Mouse (Mus musculus): Measurements from ENCODE around the gene D11Wsu47e. TPM values are rescaled to one million over a fixed set of nuclear protein-coding genes. Genes with fewer than 3 reads are reported as not detected.

D11Wsu47e gene
- polyA plus RNA-seq, 1 experiment from 2014 or later: 8.7 TPM

GRCm38 (mm10) chr11:113648690-113649352 is 35.4 kb upstream of the D11Wsu47e start, which contains the start of gene Cog1:
TSS of gene Cog1 (plus strand) at chr11:113649169.
- TF ChIP-seq CTCF (IDR thresholded peaks at IDR 0.05; ENCODE audit: low read depth) (no peak), EP300 (optimal IDR thresholded peaks at IDR 0.05) (no peak)
- peak within 1 kb of the TSS; percentile 89 for H3K27ac ChIP-seq (replicated peaks)
- no peaks in the 10 kb centered on the region for H3K27me3 ChIP-seq (ENCODE audit: control insufficient read depth, insufficient read depth, low read length)
- DNase-seq (ENCODE audit: low spot score): no peak
- peak within 1 kb of the TSS; percentile 98 for H3K9ac ChIP-seq (ENCODE audit: low read length)
- H3K9me3 ChIP-seq (ENCODE audit: control insufficient read depth, low read length): no peaks in the 10 kb centered on the region
- peak within 1 kb of the TSS; percentile 74 for H3K4me2 ChIP-seq (replicated peaks; ENCODE audit: low read depth)
- ATAC-seq (ENCODE audit: low FRiP score, low TSS enrichment): no peak
- peak within 1 kb of the TSS; percentile 98 for H3K4me3 ChIP-seq (ENCODE audit: low read depth, low read length)
- WGBS: 40% methylated on average over 26 of the region's 26 CpGs
- H3K4me1 ChIP-seq (replicated peaks; ENCODE audit: control insufficient read depth, insufficient read depth): no peaks in the 10 kb centered on the region; the same call in 1 of the 2 replicates
- peaks cover 11% of the 10 kb centered on the region for H3K36me3 ChIP-seq (ENCODE audit: control insufficient read depth, insufficient read depth, low read length)

GRCm38 (mm10) chr11:113649353-113650210 is 34.6 kb upstream of the D11Wsu47e start, which contains the start of gene Slc39a11:
TSS of gene Slc39a11 (minus strand) at chr11:113650079.
- Histone ChIP-seq H3K27me3 (ENCODE audit: control insufficient read depth, insufficient read depth, low read length) (no peaks in the 10 kb centered on the region), H3K36me3 (ENCODE audit: control insufficient read depth, insufficient read depth, low read length) (peaks cover 16% of the 10 kb centered on the region), H3K9me3 (ENCODE audit: control insufficient read depth, low read length) (no peaks in the 10 kb centered on the region), H3K4me1 (replicated peaks; ENCODE audit: control insufficient read depth, insufficient read depth) (no peaks in the 10 kb centered on the region; the same call in 1 of the 2 replicates), H3K27ac (replicated peaks) (peak within 1 kb of the TSS; percentile 89), H3K4me3 (ENCODE audit: low read depth, low read length) (peak within 1 kb of the TSS; percentile 98), H3K9ac (ENCODE audit: low read length) (peak within 1 kb of the TSS; percentile 98), H3K4me2 (replicated peaks; ENCODE audit: low read depth) (peak within 1 kb of the TSS; percentile 74)
- peak; percentile 62 for ATAC-seq (ENCODE audit: low FRiP score, low TSS enrichment)
- TF ChIP-seq EP300 (optimal IDR thresholded peaks at IDR 0.05) (no peak), CTCF (IDR thresholded peaks at IDR 0.05; ENCODE audit: low read depth) (peak; percentile 46)
- under 1% methylated on average over 64 of the region's 91 CpGs for WGBS
- peak; percentile 86 for DNase-seq (ENCODE audit: low spot score)

- Histone ChIP-seq H3K4me3 (ENCODE audit: low read depth, low read length) (no peak overlapping the region), H3K9ac (ENCODE audit: low read length) (no peak overlapping the region), H3K36me3 (ENCODE audit: control insufficient read depth, insufficient read depth, low read length) (peaks cover 33% of the 10 kb centered on the region), H3K27ac (replicated peaks) (peak overlapping the region; percentile 35; the same call in 1 of the 2 replicates), H3K27me3 (ENCODE audit: control insufficient read depth, insufficient read depth, low read length) (no peaks in the 10 kb centered on the region), H3K4me1 (replicated peaks; ENCODE audit: control insufficient read depth, insufficient read depth) (no peaks in the 10 kb centered on the region; the same call in 1 of the 2 replicates), H3K4me2 (replicated peaks; ENCODE audit: low read depth) (no peak overlapping the region), H3K9me3 (ENCODE audit: control insufficient read depth, low read length) (no peaks in the 10 kb centered on the region)
- DNase-seq (ENCODE audit: low spot score) (no peak), ATAC-seq (ENCODE audit: low FRiP score, low TSS enrichment) (no peak)
- TF ChIP-seq EP300 (optimal IDR thresholded peaks at IDR 0.05) (no peak), CTCF (IDR thresholded peaks at IDR 0.05; ENCODE audit: low read depth) (no peak)
- WGBS: 62% methylated on average over 22 of the region's 22 CpGs
Measured at GRCm38 (mm10) chr11:113651206-113651906, 32.9 kb upstream of the D11Wsu47e start.

- TF ChIP-seq CTCF (IDR thresholded peaks at IDR 0.05; ENCODE audit: low read depth) (peak; percentile 72), EP300 (optimal IDR thresholded peaks at IDR 0.05) (no peak)
- H3K36me3 ChIP-seq (ENCODE audit: control insufficient read depth, insufficient read depth, low read length): peaks cover 35% of the 10 kb centered on the region
- H3K9me3 ChIP-seq (ENCODE audit: control insufficient read depth, low read length): no peaks in the 10 kb centered on the region
- no peaks in the 10 kb centered on the region for H3K27me3 ChIP-seq (ENCODE audit: control insufficient read depth, insufficient read depth, low read length)
- H3K9ac ChIP-seq (ENCODE audit: low read length): no peak overlapping the region
- DNase-seq (ENCODE audit: low spot score) (peak; percentile 69), ATAC-seq (ENCODE audit: low FRiP score, low TSS enrichment) (peak; percentile 40; the same call in 1 of the 2 replicates)
- peak overlapping the region; percentile 35; the same call in 1 of the 2 replicates for H3K27ac ChIP-seq (replicated peaks)
- H3K4me3 ChIP-seq (ENCODE audit: low read depth, low read length): no peak overlapping the region
- H3K4me1 ChIP-seq (replicated peaks; ENCODE audit: control insufficient read depth, insufficient read depth): no peaks in the 10 kb centered on the region; the same call in 1 of the 2 replicates
- 40% methylated on average over 8 of the region's 8 CpGs for WGBS
- no peak overlapping the region for H3K4me2 ChIP-seq (replicated peaks; ENCODE audit: low read depth)
Measured at GRCm38 (mm10) chr11:113651907-113652273, 32.3 kb upstream of the D11Wsu47e start.

- ATAC-seq (ENCODE audit: low FRiP score, low TSS enrichment) (no peak), DNase-seq (ENCODE audit: low spot score) (no peak)
- H3K27me3 ChIP-seq (ENCODE audit: control insufficient read depth, insufficient read depth, low read length): no peaks in the 10 kb centered on the region
- WGBS: 98% methylated on average over 6 of the region's 6 CpGs
- no peaks in the 10 kb centered on the region for H3K9me3 ChIP-seq (ENCODE audit: control insufficient read depth, low read length)
- no peak for TF ChIP-seq CTCF (IDR thresholded peaks at IDR 0.05; ENCODE audit: low read depth)
- no peak for TF ChIP-seq EP300 (optimal IDR thresholded peaks at IDR 0.05)
- H3K4me1 ChIP-seq (replicated peaks; ENCODE audit: control insufficient read depth, insufficient read depth): no peaks in the 10 kb centered on the region; the same call in 1 of the 2 replicates
- no peak overlapping the region for H3K27ac ChIP-seq (replicated peaks)
- H3K4me2 ChIP-seq (replicated peaks; ENCODE audit: low read depth): no peak overlapping the region
- peaks cover 41% of the 10 kb centered on the region for H3K36me3 ChIP-seq (ENCODE audit: control insufficient read depth, insufficient read depth, low read length)
- no peak overlapping the region for H3K9ac ChIP-seq (ENCODE audit: low read length)
- no peak overlapping the region for H3K4me3 ChIP-seq (ENCODE audit: low read depth, low read length)
Measured at GRCm38 (mm10) chr11:113652516-113652915, 31.7 kb upstream of the D11Wsu47e start.
